Mouse (Mus musculus): ENCODE data around the gene Ubl4b. TPM values are rescaled to one million over a fixed set of nuclear protein-coding genes. Genes with fewer than 3 reads are reported as not detected.

The Ubl4b gene
- polyA plus RNA-seq, 1 experiment: not detected

GRCm38 (mm10) chr3:107594662-107595263 lies 39.9 kb upstream of the Ubl4b start, which contains the start of gene Alx3:
Gene Alx3, plus strand, starts transcription at chr3:107595031.
- peak within 1 kb of the TSS; percentile 9 for H3K4me3 ChIP-seq (ENCODE audit: low read depth, low read length)
- TF ChIP-seq CTCF (IDR thresholded peaks at IDR 0.05; ENCODE audit: extremely low read depth, insufficient read length, insufficient replicate concordance, low read depth, low read length) (no peak), POLR2A (IDR thresholded peaks at IDR 0.05; ENCODE audit: low read depth, low read length) (no peak)
- H3K27ac ChIP-seq (ENCODE audit: insufficient read depth, low read depth, low read length): no peak within 1 kb of the TSS
- peaks cover 71% of the 10 kb centered on the region for H3K27me3 ChIP-seq (ENCODE audit: control insufficient read depth, insufficient read depth, low read length)
- no peaks in the 10 kb centered on the region for H3K36me3 ChIP-seq (ENCODE audit: control insufficient read depth, insufficient read depth, low read length)
- 2% methylated on average over 39 of the region's 46 CpGs for WGBS
- H3K4me1 ChIP-seq (ENCODE audit: control insufficient read depth, insufficient read depth, insufficient read length, low read length): peaks cover 10% of the 10 kb centered on the region

DNA sequence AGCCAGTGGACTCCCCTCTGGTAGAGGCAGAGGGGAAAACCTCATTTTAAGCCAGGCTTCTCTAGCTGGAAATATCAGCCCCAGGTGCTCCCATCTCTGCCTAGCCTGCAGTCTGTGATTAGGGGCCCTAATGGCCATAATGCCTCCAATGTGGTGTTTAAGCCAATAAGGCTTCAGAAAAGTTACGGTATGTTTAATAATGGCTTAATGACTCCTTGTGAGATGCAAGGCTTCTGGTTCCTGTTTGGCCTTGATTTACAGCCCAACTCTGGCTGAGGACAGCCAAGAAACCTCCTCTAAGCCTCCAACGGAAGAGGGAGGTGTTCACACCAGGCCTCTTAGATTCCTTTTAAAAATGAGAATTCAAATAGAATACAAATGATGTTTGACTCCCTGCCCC lies 38.8 kb upstream of the Ubl4b start:
- Histone ChIP-seq H3K36me3 (ENCODE audit: control insufficient read depth, insufficient read depth, low read length) (no peaks in the 10 kb centered on the region), H3K4me1 (ENCODE audit: control insufficient read depth, insufficient read depth, insufficient read length, low read length) (peaks cover 10% of the 10 kb centered on the region), H3K27me3 (ENCODE audit: control insufficient read depth, insufficient read depth, low read length) (peaks cover 66% of the 10 kb centered on the region), H3K4me3 (ENCODE audit: low read depth, low read length) (no peak overlapping the region), H3K27ac (ENCODE audit: insufficient read depth, low read depth, low read length) (no peak overlapping the region)
- no peak for TF ChIP-seq CTCF (IDR thresholded peaks at IDR 0.05; ENCODE audit: extremely low read depth, insufficient read length, insufficient replicate concordance, low read depth, low read length)
- no peak for TF ChIP-seq POLR2A (IDR thresholded peaks at IDR 0.05; ENCODE audit: low read depth, low read length)
- 48% methylated on average over 2 of the region's 2 CpGs for WGBS

DNA sequence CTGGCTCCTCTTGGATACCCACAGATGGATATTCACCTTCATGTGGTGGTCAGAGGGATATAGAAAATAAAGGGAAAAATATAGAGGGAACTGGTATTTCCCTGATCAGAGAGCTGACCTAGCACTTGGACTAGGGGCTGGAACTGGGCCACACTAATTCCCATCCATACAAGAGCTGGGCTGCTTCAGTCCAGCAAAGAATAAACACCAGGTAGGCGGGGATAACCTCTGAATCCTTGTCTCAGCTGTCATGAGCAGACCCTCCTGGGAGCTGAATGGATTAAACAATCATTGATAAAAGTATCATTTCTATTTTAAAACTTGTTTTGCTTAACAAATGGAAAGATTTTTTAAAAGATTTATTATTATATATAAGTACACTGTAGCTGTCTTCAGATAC lies 36.7 kb upstream of the Ubl4b start:
- TF ChIP-seq POLR2A (IDR thresholded peaks at IDR 0.05; ENCODE audit: low read depth, low read length) (no peak), CTCF (IDR thresholded peaks at IDR 0.05; ENCODE audit: extremely low read depth, insufficient read length, insufficient replicate concordance, low read depth, low read length) (no peak)
- Histone ChIP-seq H3K4me3 (ENCODE audit: low read depth, low read length) (no peak overlapping the region), H3K4me1 (ENCODE audit: control insufficient read depth, insufficient read depth, insufficient read length, low read length) (peaks cover 8% of the 10 kb centered on the region), H3K27me3 (ENCODE audit: control insufficient read depth, insufficient read depth, low read length) (peaks cover 53% of the 10 kb centered on the region), H3K36me3 (ENCODE audit: control insufficient read depth, insufficient read depth, low read length) (no peaks in the 10 kb centered on the region), H3K27ac (ENCODE audit: insufficient read depth, low read depth, low read length) (no peak overlapping the region)
- 44% methylated on average over 1 of the region's 1 CpGs for WGBS

- H3K36me3 ChIP-seq (ENCODE audit: control insufficient read depth, insufficient read depth, low read length): no peaks in the 10 kb centered on the region
- peaks cover 43% of the 10 kb centered on the region for H3K27me3 ChIP-seq (ENCODE audit: control insufficient read depth, insufficient read depth, low read length)
- 71% methylated on average over 6 of the region's 6 CpGs for WGBS
- no peak overlapping the region for H3K4me3 ChIP-seq (ENCODE audit: low read depth, low read length)
- H3K27ac ChIP-seq (ENCODE audit: insufficient read depth, low read depth, low read length): no peak overlapping the region
- TF ChIP-seq POLR2A (IDR thresholded peaks at IDR 0.05; ENCODE audit: low read depth, low read length): no peak
- TF ChIP-seq CTCF (IDR thresholded peaks at IDR 0.05; ENCODE audit: extremely low read depth, insufficient read length, insufficient replicate concordance, low read depth, low read length): no peak
- peaks cover 5% of the 10 kb centered on the region for H3K4me1 ChIP-seq (ENCODE audit: control insufficient read depth, insufficient read depth, insufficient read length, low read length)
These were observed 31.6 kb upstream of the Ubl4b start for GRCm38 (mm10) chr3:107586504-107586903.

GRCm38 (mm10) chr3:107583893-107584292 lies 29.0 kb upstream of the Ubl4b start:
- peaks cover 57% of the 10 kb centered on the region for H3K27me3 ChIP-seq (ENCODE audit: control insufficient read depth, insufficient read depth, low read length)
- H3K27ac ChIP-seq (ENCODE audit: insufficient read depth, low read depth, low read length): no peak overlapping the region
- WGBS: 16% methylated on average over 1 of the region's 1 CpGs
- H3K4me3 ChIP-seq (ENCODE audit: low read depth, low read length): no peak overlapping the region
- H3K4me1 ChIP-seq (ENCODE audit: control insufficient read depth, insufficient read depth, insufficient read length, low read length): peaks cover 5% of the 10 kb centered on the region
- no peaks in the 10 kb centered on the region for H3K36me3 ChIP-seq (ENCODE audit: control insufficient read depth, insufficient read depth, low read length)
- TF ChIP-seq POLR2A (IDR thresholded peaks at IDR 0.05; ENCODE audit: low read depth, low read length) (no peak), CTCF (IDR thresholded peaks at IDR 0.05; ENCODE audit: extremely low read depth, insufficient read length, insufficient replicate concordance, low read depth, low read length) (no peak)

DNA sequence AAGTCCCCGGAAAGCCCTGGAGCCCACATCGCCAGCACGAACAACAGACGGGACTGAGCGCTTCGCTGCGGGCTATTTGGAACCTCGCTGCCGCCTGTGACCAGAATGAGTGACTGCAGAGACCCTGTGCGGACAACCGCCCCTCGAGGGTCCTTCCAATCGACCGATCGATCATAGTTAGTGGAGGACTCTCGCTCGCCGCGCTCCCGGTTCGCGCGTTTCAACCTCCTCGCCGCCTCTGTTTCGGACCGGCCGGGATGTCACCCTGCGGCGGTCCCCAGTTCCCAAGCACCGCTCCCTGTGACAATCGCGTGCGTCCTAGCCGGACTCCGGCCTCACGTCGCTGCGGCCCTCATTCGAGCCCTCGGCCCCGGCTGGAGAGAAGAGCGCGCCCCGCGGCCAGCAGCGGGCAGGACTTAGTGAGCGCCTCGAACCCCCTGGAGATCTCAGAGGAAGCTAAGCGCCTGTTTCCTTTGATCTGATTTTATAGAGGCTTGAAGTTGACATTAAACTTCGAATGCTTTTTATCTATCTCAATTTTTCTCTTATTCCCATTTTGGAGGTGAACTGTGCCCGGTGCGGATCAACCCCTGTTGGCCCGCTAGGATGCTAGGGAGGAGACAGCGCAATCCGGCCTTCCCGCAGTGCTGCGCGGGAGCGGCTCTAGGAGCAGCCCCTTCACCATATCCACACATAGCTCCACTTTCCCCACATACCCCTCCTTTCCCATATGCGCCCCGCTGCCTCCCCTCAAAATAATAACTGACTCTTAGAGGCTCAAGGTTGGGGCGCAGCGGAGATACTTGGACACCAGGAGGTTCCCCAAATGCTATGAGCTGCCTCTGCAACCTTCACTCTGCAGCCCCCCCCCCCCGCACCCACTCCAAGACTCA lies 28.2 kb upstream of the Ubl4b start:
- peaks cover 57% of the 10 kb centered on the region for H3K27me3 ChIP-seq (ENCODE audit: control insufficient read depth, insufficient read depth, low read length)
- TF ChIP-seq POLR2A (IDR thresholded peaks at IDR 0.05; ENCODE audit: low read depth, low read length): no peak
- TF ChIP-seq CTCF (IDR thresholded peaks at IDR 0.05; ENCODE audit: extremely low read depth, insufficient read length, insufficient replicate concordance, low read depth, low read length): no peak
- no peak overlapping the region for H3K27ac ChIP-seq (ENCODE audit: insufficient read depth, low read depth, low read length)
- 3% methylated on average over 65 of the region's 65 CpGs for WGBS
- peaks cover 5% of the 10 kb centered on the region for H3K4me1 ChIP-seq (ENCODE audit: control insufficient read depth, insufficient read depth, insufficient read length, low read length)
- H3K4me3 ChIP-seq (ENCODE audit: low read depth, low read length): peak overlapping the region; percentile 40
- no peaks in the 10 kb centered on the region for H3K36me3 ChIP-seq (ENCODE audit: control insufficient read depth, insufficient read depth, low read length)
